In the genomic region with DNA sequence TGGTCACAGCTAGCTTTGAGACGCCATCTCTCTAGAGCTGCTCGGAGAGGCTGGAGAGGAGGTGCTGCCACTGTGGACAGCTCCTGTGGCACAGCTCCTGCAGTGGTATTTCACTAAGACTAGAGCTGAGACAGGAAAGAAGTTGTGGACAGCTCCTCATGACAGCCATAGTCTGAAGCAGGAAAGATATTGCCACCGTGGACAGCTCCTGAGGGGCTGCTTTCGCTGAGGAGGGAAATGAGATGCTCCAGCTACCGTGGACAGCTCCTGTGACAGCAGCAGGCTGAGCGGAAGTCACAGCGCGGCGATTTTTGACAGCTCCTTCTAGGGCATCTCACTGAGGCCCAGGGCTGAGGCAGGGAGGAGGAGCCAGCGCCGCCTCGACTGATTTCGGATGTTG, we compare ENCODE assay signal across 8 mouse cellular contexts. TPM values are rescaled to one million over a fixed set of nuclear protein-coding genes. Genes with fewer than 3 reads are reported as not detected.
DNase-seq lines count a peak whose midpoint lies in the region; ATAC-seq and TF ChIP-seq lines count a peak whose summit lies in the region.

No protein-coding gene starts in this region.

- no peaks in the 10 kb centered on the region for H3K4me1 ChIP-seq in lung, adult 2 months (ENCODE audit: control insufficient read depth, insufficient read depth, low read length)
- peaks cover 8% of the 10 kb centered on the region; the same call in 1 of the 2 replicates for H3K4me1 ChIP-seq in neural tube, embryonic 13.5 days (replicated peaks)

- H3K27ac ChIP-seq in neural tube, embryonic 13.5 days (replicated peaks), result no peak overlapping the region

- intact Hi-C loops in left cerebral cortex, postnatal 14 days (cut with DNase I), result no loop called here
- intact Hi-C loops in left cerebral cortex, postnatal 36 days (cut with DNase I), result no loop called here

- peak overlapping the region; percentile 48 for H3K4me2 ChIP-seq in neural tube, embryonic 13.5 days

- no peak overlapping the region for H3K4me3 ChIP-seq in lung, adult 2 months (replicated peaks; ENCODE audit: extremely low read depth, low read depth, low read length)
- H3K4me3 ChIP-seq in neural tube, embryonic 13.5 days, result peak overlapping the region; percentile 17

- 3% methylated on average over 13 of the region's 13 CpGs for WGBS in lung, adult 2 months
- WGBS in neural tube, embryonic 13.5 days, result 5% methylated on average over 13 of the region's 13 CpGs

- peak overlapping the region; percentile 35 for H3K9ac ChIP-seq in neural tube, embryonic 13.5 days

- TF ChIP-seq CTCF in lung, adult 2 months (IDR thresholded peaks at IDR 0.05; ENCODE audit: insufficient read depth, low read length), result no peak

- H3K9me3 ChIP-seq in neural tube, embryonic 13.5 days, result no peaks in the 10 kb centered on the region

- H3K27me3 ChIP-seq in neural tube, embryonic 13.5 days, result peaks cover 16% of the 10 kb centered on the region

- TF ChIP-seq POLR2A in lung, adult 2 months (IDR thresholded peaks at IDR 0.05; ENCODE audit: borderline replicate concordance, extremely low read depth, low read depth, low read length), result no peak

- DNase-seq in left cerebral cortex, postnatal 14 days (ENCODE audit: low spot score in 2 of 2), result peak; percentile 22 to 49
- DNase-seq in left cerebral cortex, postnatal 36 days (ENCODE audit: low spot score in 2 of 2), result no peak
- DNase-seq in embryo, embryonic 11.5 days (ENCODE audit: low read depth, low spot score), result peak; percentile 82
- peak; percentile 61 for DNase-seq in heart, adult 8-10 months (ENCODE audit: low spot score)
- DNase-seq in kidney, adult 11 months, result peak; percentile 50
- peak; percentile 18 for DNase-seq in lung, adult 2 months
- peak; percentile 79 for DNase-seq in thymus, postnatal 0 days (ENCODE audit: low spot score)

- ATAC-seq in neural tube, embryonic 13.5 days (ENCODE audit: low read depth), result peak; percentile 77

- H3K36me3 ChIP-seq in neural tube, embryonic 13.5 days, result no peaks in the 10 kb centered on the region

RNA-seq across cellular contexts. Expression of a gene that starts 15.4 kb away (rescaled TPM):
- 10 to 100 TPM; 39.5 to 40.4 TPM for total RNA-seq in left cerebral cortex, postnatal 14 days (2021)
- total RNA-seq in left cerebral cortex, postnatal 36 days (2021), result 10 to 100 TPM; 28.8 to 38.9 TPM
- total RNA-seq in heart, adult 8-10 months (2022), result 10 to 100 TPM; 10.3 to 13.9 (median 11.5) TPM
- 3.7 and 6.2 TPM in 2 replicates for polyA plus RNA-seq in lung, adult 2 months (2012; rRNA removed)
- 69.8 and 72.8 TPM in 2 replicates for polyA plus RNA-seq in neural tube, embryonic 13.5 days (2015; fragmentation: Nextera tagmentation; extraction: Ambion mirVana)
- 38.9 and 39.7 TPM in 2 replicates for polyA plus RNA-seq in thymus, postnatal 0 days (2015; fragmentation: Nextera tagmentation; extraction: Ambion mirVana)

RNA-seq across cellular contexts. Expression of a gene that starts 26.4 kb away (rescaled TPM):
- not detected for total RNA-seq in left cerebral cortex, postnatal 14 days (2021)
- total RNA-seq in left cerebral cortex, postnatal 36 days (2021), result not detected
- total RNA-seq in heart, adult 8-10 months (2022), result not detected
- polyA plus RNA-seq in lung, adult 2 months (2012; rRNA removed), result not detected in 2 replicates
- polyA plus RNA-seq in neural tube, embryonic 13.5 days (2015; fragmentation: Nextera tagmentation; extraction: Ambion mirVana), result 1.4 and 2.0 TPM in 2 replicates
- polyA plus RNA-seq in thymus, postnatal 0 days (2015; fragmentation: Nextera tagmentation; extraction: Ambion mirVana), result not detected in 2 replicates

RNA-seq across cellular contexts. Expression of a gene that starts 54.8 kb away (rescaled TPM):
- total RNA-seq in left cerebral cortex, postnatal 14 days (2021), result 10 to 100 TPM; 36.7 to 42.9 TPM
- 10 to 100 TPM; 49.4 to 54.4 TPM for total RNA-seq in left cerebral cortex, postnatal 36 days (2021)
- 10 to 100 TPM; 10.9 to 14.0 (median 13.6) TPM for total RNA-seq in heart, adult 8-10 months (2022)
- 3.5 and 3.9 TPM in 2 replicates for polyA plus RNA-seq in lung, adult 2 months (2012; rRNA removed)
- 6.5 and 8.4 TPM in 2 replicates for polyA plus RNA-seq in neural tube, embryonic 13.5 days (2015; fragmentation: Nextera tagmentation; extraction: Ambion mirVana)
- polyA plus RNA-seq in thymus, postnatal 0 days (2015; fragmentation: Nextera tagmentation; extraction: Ambion mirVana), result 7.5 and 8.3 TPM in 2 replicates

RNA-seq across cellular contexts. Expression of a gene that starts 54.9 kb away (rescaled TPM):
- 10 to 100 TPM; 17.9 to 18.6 TPM for total RNA-seq in left cerebral cortex, postnatal 14 days (2021)
- total RNA-seq in left cerebral cortex, postnatal 36 days (2021), result 10 to 100 TPM; 21.1 to 23.1 TPM
- 10 to 100 TPM; 14.1 to 22.0 (median 19.2) TPM for total RNA-seq in heart, adult 8-10 months (2022)
- 1.3 and 1.5 TPM in 2 replicates for polyA plus RNA-seq in lung, adult 2 months (2012; rRNA removed)
- polyA plus RNA-seq in neural tube, embryonic 13.5 days (2015; fragmentation: Nextera tagmentation; extraction: Ambion mirVana), result 23.9 and 24.8 TPM in 2 replicates
- 9.1 and 9.4 TPM in 2 replicates for polyA plus RNA-seq in thymus, postnatal 0 days (2015; fragmentation: Nextera tagmentation; extraction: Ambion mirVana)

Comparison
In these comparisons a context has a peak if more than half of its experiments do, and no peak if none do; other contexts are left out.
1. DNase-seq: peak in left cerebral cortex, postnatal 14 days (2 of 2), embryo, embryonic 11.5 days (single experiment), heart, adult 8-10 months (single experiment), kidney, adult 11 months (single experiment), lung, adult 2 months (single experiment) and thymus, postnatal 0 days (single experiment); none in left cerebral cortex, postnatal 36 days (0 of 2).